21 mouse cellular contexts compared by ENCODE assay signal in genomic region chr3:65116958-65117357, GRCm38 (mm10). TPM values are rescaled to one million over a fixed set of nuclear protein-coding genes. Genes with fewer than 3 reads are reported as not detected.
DNase-seq lines count a peak whose midpoint lies in the region; ATAC-seq and TF ChIP-seq lines count a peak whose summit lies in the region.
"Had no signal": no experiment of that assay in that cellular context is flagged by ENCODE, and none has a peak within 500 bp of the region (broad histone marks: within the 10 kb centered on the region; RNA-seq: fewer than 3 reads in every experiment).

No protein-coding gene starts in this region.

- TF ChIP-seq POLR2A in embryonic fibroblast, embryonic 13.5 days (IDR thresholded peaks at IDR 0.05; ENCODE audit: low read depth, low read length), result no peak

- no peak overlapping the region for H3K4me3 ChIP-seq in gastrocnemius, adult 2 months
- no peak overlapping the region for H3K4me3 ChIP-seq in embryonic fibroblast, embryonic 13.5 days (ENCODE audit: insufficient read depth, low read length)
- H3K4me3 ChIP-seq: forebrain, embryonic 10.5 days; heart, embryonic 15.5 days; lung, embryonic 15.5 days; midbrain, embryonic 10.5 days had no signal

- peak; percentile 21 for DNase-seq in gastrocnemius, adult 2 months
- DNase-seq in gastrocnemius, postnatal 10 days, result no peak
- peak; percentile 94 for DNase-seq in brain, adult 2 months (ENCODE audit: low read depth, low spot score)
- DNase-seq in cerebellum, adult 8-10 months, result peak; percentile 43
- DNase-seq in urinary bladder, adult 18-20 months (ENCODE audit: low spot score in 2 of 2), result no peak
- DNase-seq in right cerebral cortex, postnatal 4 days, result no peak
- DNase-seq: adrenal gland, postnatal 36 days; embryo, embryonic 11 days; gastrocnemius, postnatal 36 days; spleen, adult 18-20 months; thymus, adult 2 months had no signal

- intact Hi-C loops in gastrocnemius, adult 2 months (cut with DNase I), result no loop called here

- H3K27ac ChIP-seq in gastrocnemius, adult 2 months, result no peak overlapping the region
- peak overlapping the region; percentile 49; the same call in 1 of the 2 replicates for H3K27ac ChIP-seq in embryonic fibroblast, embryonic 13.5 days (ENCODE audit: insufficient read depth, low read length)
- H3K27ac ChIP-seq: forebrain, embryonic 10.5 days; heart, embryonic 15.5 days; hindbrain, postnatal 0 days; liver, embryonic 14.5 days; lung, embryonic 15.5 days; macrophage; midbrain, embryonic 10.5 days had no signal

- TF ChIP-seq CTCF in gastrocnemius, adult 2 months (IDR thresholded peaks at IDR 0.05), result no peak
- TF ChIP-seq CTCF in embryonic fibroblast, embryonic 13.5 days (IDR thresholded peaks at IDR 0.05; ENCODE audit: borderline replicate concordance, insufficient read depth, low read length), result no peak

- 0 out of 2 replicates have a peak, but pooled peaks cover 2% of the 10 kb centered on the region for H3K4me1 ChIP-seq in embryonic fibroblast, embryonic 13.5 days (ENCODE audit: control insufficient read depth, insufficient read depth, low read length)
- H3K4me1 ChIP-seq: forebrain, embryonic 10.5 days; heart, embryonic 15.5 days; lung, embryonic 15.5 days; midbrain, embryonic 10.5 days had no signal

- no peak for ATAC-seq in monocyte, adult 5-6 weeks (replicated peaks; ENCODE audit: insufficient number of reproducible peaks, low FRiP score, low TSS enrichment, poor library complexity, severe bottlenecking)
- ATAC-seq: hindbrain, postnatal 0 days; intestine, postnatal 0 days had no signal

RNA-seq across cellular contexts. Expression of gene Kcnab1, which starts 7.8 kb away (rescaled TPM):
- total RNA-seq in gastrocnemius, adult 2 months (2021), result 10 to 100 TPM; 19.0 to 25.0 TPM
- 10 to 100 TPM; 13.4 TPM for total RNA-seq in gastrocnemius, postnatal 10 days (2021)
- polyA plus RNA-seq in embryonic fibroblast, embryonic 13.5 days (2011; ENCODE audit: insufficient read length, low read depth, missing spikeins), result 10.8 and 15.4 TPM in 2 replicates
- total RNA-seq in monocyte, adult 5-6 weeks (2017), result not detected in 3 replicates

Comparison
In these comparisons a context has a peak if more than half of its experiments do, and no peak if none do; other contexts are left out.
1. DNase-seq: peak in gastrocnemius, adult 2 months (single experiment), brain, adult 2 months (single experiment) and cerebellum, adult 8-10 months (single experiment); none in gastrocnemius, postnatal 10 days (single experiment), urinary bladder, adult 18-20 months (0 of 2) and right cerebral cortex, postnatal 4 days (single experiment).
2. RNA of gene Kcnab1, which starts 7.8 kb away (total RNA-seq): 19.0 to 25.0 TPM in gastrocnemius, adult 2 months and 13.4 TPM in gastrocnemius, postnatal 10 days; not detected in monocyte, adult 5-6 weeks; every median in the first group is over 10 times any median in the second.